Mouse (Mus musculus) left cerebral cortex, adult 8-10 months (tissue): ENCODE data around the gene Nt5c3b. TPM values are rescaled to one million over a fixed set of nuclear protein-coding genes. Genes with fewer than 3 reads are reported as not detected.

Experiments used
- DNase-seq, 2 experiments: peaks; one replicate each; pipeline ENCODE4 v3.0.0; 2022; ENCODE audit warnings: low spot score in 2 of 2
- microRNA-seq, 2 experiments: library from miRNA; unstranded; fragments of <30 nt; microRNA quantifications; one replicate each; pipeline ENCODE4 v1.2.0; 2022
- total RNA-seq, 4 experiments: library from RNA; stranded (reverse); gene quantifications; 2 replicates each; pipeline ENCODE4 v1.2.4; 2022

The Nt5c3b gene
- total RNA-seq, 4 experiments from 2014 or later = 46.9 to 52.6 (median 50.0) TPM

DNA sequence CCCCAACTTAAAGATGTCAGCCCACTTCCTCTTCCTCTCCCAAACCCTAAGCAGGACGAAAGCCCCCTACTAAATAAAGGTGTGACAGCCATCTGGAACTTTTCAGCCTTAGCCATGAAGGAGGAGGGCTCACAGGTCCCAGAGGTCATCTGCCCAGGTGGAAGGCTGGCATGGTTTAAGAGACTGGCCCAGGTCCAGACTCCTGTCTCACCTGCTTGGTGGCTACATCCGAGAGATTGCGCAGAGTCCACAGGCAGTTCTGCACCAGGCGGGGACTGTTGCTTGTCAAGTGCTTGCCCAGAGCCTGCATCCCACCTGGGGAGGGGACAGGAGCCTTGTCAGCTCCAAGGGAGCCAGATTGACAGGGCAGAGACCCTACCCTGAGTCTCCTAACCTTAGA, 62.3 kb downstream of the Nt5c3b start:
- DNase-seq = no peak

DNA sequence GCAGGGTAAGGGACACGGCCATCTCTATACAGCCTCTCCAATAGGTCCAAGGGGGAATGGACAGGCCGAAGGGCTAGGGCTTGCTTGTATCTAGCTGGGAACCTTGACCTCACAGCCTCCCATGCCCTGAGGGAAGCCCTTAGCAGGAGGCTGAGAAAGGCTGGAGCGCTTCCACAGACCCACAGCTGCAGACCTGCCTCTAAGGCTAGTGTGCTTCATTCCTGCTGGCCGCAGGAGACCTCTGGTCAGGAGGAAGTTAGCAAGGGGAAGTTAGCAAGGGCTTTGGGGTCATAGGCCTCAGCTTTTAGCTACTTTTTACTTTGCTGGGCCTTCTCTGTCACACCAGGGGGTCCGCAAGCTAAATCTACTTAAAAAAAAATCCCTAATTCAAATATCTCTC, 63.2 kb downstream of the Nt5c3b start:
- DNase-seq = no peak

DNA sequence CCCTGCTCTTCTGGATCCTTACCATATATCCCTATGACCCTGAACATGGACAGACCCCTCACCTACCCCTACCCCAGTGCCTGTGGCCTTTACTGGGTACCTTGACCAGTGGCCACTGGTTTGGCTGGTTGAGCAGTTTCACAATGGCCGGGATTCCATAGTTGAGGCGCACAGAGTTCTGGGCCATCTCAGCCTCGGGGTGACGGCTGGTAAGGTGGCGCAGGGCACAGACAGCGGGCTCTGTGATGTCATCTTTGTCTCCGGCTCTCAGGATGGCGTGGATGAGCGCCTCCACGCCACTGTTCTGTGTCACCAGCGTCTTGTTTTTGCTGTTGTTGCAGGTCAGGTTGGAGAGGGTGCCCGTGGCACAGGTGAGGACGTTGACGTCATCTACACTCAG, 63.6 kb downstream of the Nt5c3b start:
- no peak for DNase-seq

DNA sequence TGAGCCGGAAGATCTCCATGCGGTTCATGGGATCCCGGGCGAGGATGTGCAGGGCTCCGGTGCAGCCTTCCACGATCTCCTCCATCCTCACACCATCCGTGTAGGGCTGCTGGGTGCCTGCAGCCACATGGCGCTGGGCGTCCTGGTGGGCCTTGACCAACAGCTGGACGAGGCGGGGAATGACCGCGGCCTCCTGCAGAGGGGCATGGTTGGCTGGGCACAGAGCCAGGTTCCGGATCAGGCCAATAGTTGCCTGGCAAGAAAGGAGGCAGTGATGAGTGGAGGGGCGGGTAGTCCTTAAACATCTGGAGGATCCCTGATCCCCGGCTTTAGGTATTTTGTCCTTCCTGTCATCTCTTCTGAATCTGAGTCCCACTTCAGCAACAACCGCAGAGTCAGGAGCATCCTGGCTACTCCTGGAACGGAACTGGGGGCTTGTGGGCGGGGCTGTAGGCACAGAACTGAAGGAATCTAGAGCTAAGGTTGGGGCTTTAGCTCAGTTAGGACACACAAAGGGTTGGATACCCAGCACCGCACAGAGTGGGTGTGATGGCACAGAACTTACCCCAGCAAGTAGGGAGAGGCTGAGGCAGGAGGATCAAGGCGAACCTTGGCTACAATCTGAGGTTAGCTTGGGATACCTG, 64.7 kb downstream of the Nt5c3b start:
- DNase-seq = no peak

DNA sequence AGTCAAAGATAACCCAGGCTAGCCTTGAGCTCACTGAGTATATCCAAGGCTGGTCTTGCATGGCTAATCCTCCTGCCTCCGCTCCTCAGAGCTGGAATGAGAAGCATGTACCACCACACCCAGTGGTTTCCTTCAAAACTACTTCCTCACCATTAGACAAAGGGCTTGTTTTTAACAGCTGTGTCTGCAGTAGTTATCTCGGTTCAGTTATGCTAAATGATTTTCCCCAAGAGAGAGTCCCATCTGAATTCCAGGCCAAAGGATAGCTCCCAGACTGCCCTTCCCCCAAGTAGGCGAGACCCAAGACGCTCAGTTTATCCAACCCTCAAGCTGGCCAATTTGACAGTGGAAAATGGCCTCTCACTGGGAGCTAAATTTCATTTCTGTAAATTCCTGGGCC, 65.6 kb downstream of the Nt5c3b start:
- no peak for DNase-seq

DNA sequence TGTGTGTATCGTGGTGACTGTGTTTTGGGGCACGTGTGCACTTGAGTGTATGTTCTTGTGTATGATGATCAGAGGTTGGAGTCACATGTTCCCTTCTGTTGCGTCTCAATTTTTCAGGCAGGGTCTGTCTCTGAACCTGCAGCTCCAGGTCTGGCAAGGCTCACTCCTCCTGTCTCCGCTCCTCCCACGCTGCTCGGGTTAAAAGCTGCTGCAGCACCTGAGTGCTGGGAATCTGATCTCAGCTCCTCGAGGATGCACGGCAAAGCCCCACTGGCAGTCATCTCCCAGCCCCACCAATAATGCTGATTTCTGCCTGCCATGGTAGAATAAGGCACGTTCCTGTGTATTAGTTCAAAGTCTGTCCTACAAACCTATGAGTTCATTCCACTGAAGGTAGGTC, 66.5 kb downstream of the Nt5c3b start:
- DNase-seq = no peak

Small RNA genes within 50 kb of the gene (microRNA-seq; reads per million reads assigned to microRNA genes)
- gene Gm27374 = 0 reads per million in 2 experiments
- 0 reads per million in 2 experiments for gene Mir7116

Other genes starting within 250 kb of the Nt5c3b start
- 1 to 10 TPM; 4.2 to 5.0 (median 4.4) TPM for gene Krt9, start 248.6 kb downstream of the Nt5c3b start, total RNA-seq
- not detected for gene Krt14, start 234.3 kb downstream of the Nt5c3b start, total RNA-seq
- not detected for gene Krt16, start 192.9 kb downstream of the Nt5c3b start, total RNA-seq
- gene Krt17, start 180.8 kb downstream of the Nt5c3b start, total RNA-seq = under 1 TPM in 1 of 4 experiments, not detected in 3; 0.50 TPM
- not detected for gene Krt42, start 171.9 kb downstream of the Nt5c3b start, total RNA-seq
- 100 to 1,000 TPM; 753 to 824 (median 763) TPM for gene Eif1, start 121.9 kb downstream of the Nt5c3b start, total RNA-seq
- not detected for gene Gast, start 107.4 kb downstream of the Nt5c3b start, total RNA-seq
- gene Hap1, start 85.7 kb downstream of the Nt5c3b start, total RNA-seq = 100 to 1,000 TPM; 132 to 184 (median 175) TPM
- 10 to 100 TPM; 54.1 to 58.4 (median 55.9) TPM for gene Jup, start 44.0 kb downstream of the Nt5c3b start, total RNA-seq
- gene P3h4, start 27.0 kb downstream of the Nt5c3b start, total RNA-seq = 10 to 100 TPM; 10.4 to 12.8 (median 12.3) TPM
- 1 to 10 TPM; 5.2 to 8.3 (median 6.2) TPM for gene Fkbp10, start 26.1 kb downstream of the Nt5c3b start, total RNA-seq
- gene Klhl10, start 109 bp upstream of the Nt5c3b start, total RNA-seq = 1 to 10 TPM in 2 of 4 experiments, under 1 TPM in 2; 0.84 to 1.4 (median 1.0) TPM
- gene Klhl11, start 30.9 kb upstream of the Nt5c3b start, total RNA-seq = 10 to 100 TPM; 94.8 to 99.9 (median 97.3) TPM
- 100 to 1,000 TPM; 150 to 164 (median 156) TPM for gene Acly, start 86.2 kb upstream of the Nt5c3b start, total RNA-seq
- 1 to 10 TPM in 3 of 4 experiments, under 1 TPM in 1; 0.98 to 2.2 (median 1.8) TPM for gene Ttc25, start 103.8 kb upstream of the Nt5c3b start, total RNA-seq
- gene Cnp, start 133.1 kb upstream of the Nt5c3b start, total RNA-seq = 100 to 1,000 TPM; 220 to 251 (median 229) TPM
- 10 to 100 TPM; 12.1 to 15.5 (median 13.2) TPM for gene Nkiras2, start 177.4 kb upstream of the Nt5c3b start, total RNA-seq
- 100 to 1,000 TPM; 241 to 278 (median 260) TPM for gene Dnajc7, start 178.4 kb upstream of the Nt5c3b start, total RNA-seq